18 mouse cellular contexts compared by ENCODE assay signal in the genomic region with DNA sequence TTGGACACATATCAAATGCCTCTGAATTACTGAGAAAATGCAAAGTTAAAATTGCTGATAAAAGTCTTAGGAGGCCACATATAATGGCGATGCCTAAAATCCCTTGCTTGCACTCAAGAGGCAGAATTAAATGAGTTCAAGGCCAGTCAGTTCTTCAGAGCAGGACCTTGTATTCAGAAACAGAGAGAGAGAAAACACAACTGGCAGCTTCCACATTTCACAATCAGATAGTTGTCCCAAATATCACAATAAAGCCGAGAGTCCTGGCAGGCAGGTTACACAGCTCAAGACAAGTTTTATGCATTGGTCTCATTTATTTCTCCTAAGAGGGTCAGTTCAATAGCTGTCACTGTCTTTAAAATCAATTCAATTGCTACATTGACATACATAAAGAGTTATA. TPM values are rescaled to one million over a fixed set of nuclear protein-coding genes. Genes with fewer than 3 reads are reported as not detected.
DNase-seq lines count a peak whose midpoint lies in the region; ATAC-seq and TF ChIP-seq lines count a peak whose summit lies in the region.
"Had no signal": no experiment of that assay in that cellular context is flagged by ENCODE, and none has a peak within 500 bp of the region (broad histone marks: within the 10 kb centered on the region; RNA-seq: fewer than 3 reads in every experiment).

No protein-coding gene starts in this region.

- no peak for DNase-seq in cerebellum, adult 2 months
- no peak for DNase-seq in cerebellum, postnatal 4 days (ENCODE audit: low spot score in 2 of 2)
- no peak for DNase-seq in testis, postnatal 14 days (ENCODE audit: low spot score)
- DNase-seq in right cerebral cortex, postnatal 25 days, result no peak
- DNase-seq in embryo, embryonic 10 days (ENCODE audit: low spot score), result no peak
- DNase-seq: adrenal gland, postnatal 10 days; cerebellum, postnatal 14 days; kidney, postnatal 25 days; lung, embryonic 14.5 days; thymus, postnatal 36 days had no signal

- no peak for ATAC-seq in hindbrain, embryonic 15.5 days (ENCODE audit: low FRiP score, low read depth)
- ATAC-seq in hindbrain, embryonic 12.5 days (ENCODE audit: low FRiP score), result no peak
- ATAC-seq: intestine, postnatal 0 days had no signal

- H3K27me3 ChIP-seq in cerebellum, adult 2 months (ENCODE audit: control insufficient read depth, insufficient read depth, low read length), result no peaks in the 10 kb centered on the region
- H3K27me3 ChIP-seq in hindbrain, embryonic 15.5 days, result no peaks in the 10 kb centered on the region
- no peaks in the 10 kb centered on the region for H3K27me3 ChIP-seq in hindbrain, embryonic 12.5 days
- H3K27me3 ChIP-seq in testis, adult 2 months (ENCODE audit: control insufficient read depth, insufficient read depth, low read length), result no peaks in the 10 kb centered on the region
- H3K27me3 ChIP-seq: limb, embryonic 13.5 days; stomach, embryonic 15.5 days had no signal

- H3K9ac ChIP-seq in hindbrain, embryonic 15.5 days, result no peak overlapping the region
- H3K9ac ChIP-seq in hindbrain, embryonic 12.5 days, result no peak overlapping the region
- H3K9ac ChIP-seq: limb, embryonic 13.5 days; lung, embryonic 14.5 days; stomach, embryonic 15.5 days had no signal

- peak overlapping the region; percentile 39 for H3K4me3 ChIP-seq in cerebellum, adult 2 months (replicated peaks; ENCODE audit: insufficient read depth, low read depth, low read length)
- H3K4me3 ChIP-seq in hindbrain, embryonic 15.5 days, result peak overlapping the region; percentile 7; the same call in 1 of the 2 replicates
- no peak overlapping the region for H3K4me3 ChIP-seq in hindbrain, embryonic 12.5 days
- H3K4me3 ChIP-seq in testis, adult 2 months (ENCODE audit: control insufficient read depth, low read depth, low read length), result no peak overlapping the region
- H3K4me3 ChIP-seq: limb, embryonic 13.5 days; stomach, embryonic 15.5 days had no signal

- no peak overlapping the region for H3K27ac ChIP-seq in cerebellum, adult 2 months (ENCODE audit: insufficient read depth, low read length)
- no peak overlapping the region for H3K27ac ChIP-seq in hindbrain, embryonic 15.5 days (replicated peaks)
- H3K27ac ChIP-seq in hindbrain, embryonic 12.5 days, result no peak overlapping the region
- peak overlapping the region; percentile 65 for H3K27ac ChIP-seq in testis, adult 2 months (ENCODE audit: control insufficient read depth, insufficient read depth, low read depth, low read length)
- H3K27ac ChIP-seq: limb, embryonic 13.5 days; stomach, embryonic 15.5 days had no signal

- TF ChIP-seq CTCF in cerebellum, adult 2 months (IDR thresholded peaks at IDR 0.05; ENCODE audit: borderline replicate concordance, insufficient read depth, low read depth, low read length), result no peak
- TF ChIP-seq CTCF in testis, adult 2 months (IDR thresholded peaks at IDR 0.05; ENCODE audit: control insufficient read depth, insufficient read depth, insufficient replicate concordance, low read depth, low read length), result no peak

- peaks cover 12% of the 10 kb centered on the region; the same call in 1 of the 2 replicates for H3K4me1 ChIP-seq in cerebellum, adult 2 months (ENCODE audit: control insufficient read depth, insufficient read depth, low read length)
- H3K4me1 ChIP-seq in hindbrain, embryonic 15.5 days (replicated peaks), result peaks cover 67% of the 10 kb centered on the region
- H3K4me1 ChIP-seq in hindbrain, embryonic 12.5 days, result peaks cover 40% of the 10 kb centered on the region
- H3K4me1 ChIP-seq in testis, adult 2 months (ENCODE audit: control insufficient read depth, insufficient read depth, low read length), result peaks cover 4% of the 10 kb centered on the region; the same call in 1 of the 2 replicates

- no peaks in the 10 kb centered on the region for H3K36me3 ChIP-seq in hindbrain, embryonic 15.5 days
- H3K36me3 ChIP-seq in hindbrain, embryonic 12.5 days, result peaks cover 7% of the 10 kb centered on the region
- H3K36me3 ChIP-seq in testis, adult 2 months (ENCODE audit: control insufficient read depth, insufficient read depth, low read length), result peaks cover 2% of the 10 kb centered on the region
- H3K36me3 ChIP-seq: limb, embryonic 13.5 days; stomach, embryonic 15.5 days had no signal

- H3K9me3 ChIP-seq in hindbrain, embryonic 15.5 days, result no peaks in the 10 kb centered on the region
- H3K9me3 ChIP-seq in hindbrain, embryonic 12.5 days (replicated peaks), result no peaks in the 10 kb centered on the region
- H3K9me3 ChIP-seq: limb, embryonic 13.5 days; stomach, embryonic 15.5 days had no signal

- H3K4me2 ChIP-seq in hindbrain, embryonic 15.5 days, result peak overlapping the region; percentile 69
- no peak overlapping the region for H3K4me2 ChIP-seq in hindbrain, embryonic 12.5 days (replicated peaks)
- H3K4me2 ChIP-seq: limb, embryonic 13.5 days; lung, embryonic 14.5 days; stomach, embryonic 15.5 days had no signal

- WGBS in cerebellum, adult 2 months, result 11% methylated on average over 2 of the region's 2 CpGs
- WGBS in hindbrain, embryonic 15.5 days, result 61% methylated on average over 2 of the region's 2 CpGs
- WGBS in hindbrain, embryonic 12.5 days, result 84% methylated on average over 2 of the region's 2 CpGs

- TF ChIP-seq POLR2A in cerebellum, adult 2 months (IDR thresholded peaks at IDR 0.05; ENCODE audit: borderline replicate concordance, insufficient read depth, low read length), result no peak
- TF ChIP-seq POLR2A in testis, adult 2 months (IDR thresholded peaks at IDR 0.05; ENCODE audit: control insufficient read depth, low read depth, low read length), result no peak

RNA-seq across cellular contexts. Expression of a gene that starts 5.2 kb away (rescaled TPM):
- 1,979 and 2,002 TPM in 2 replicates for polyA plus RNA-seq in cerebellum, adult 2 months (2012; rRNA removed)
- 2,472 and 2,541 TPM in 2 replicates for polyA plus RNA-seq in hindbrain, embryonic 15.5 days (2015; fragmentation: Nextera tagmentation; extraction: Ambion mirVana)
- polyA plus RNA-seq in hindbrain, embryonic 12.5 days (2016; fragmentation: Nextera tagmentation; extraction: Ambion mirVana), result 1,282 and 1,370 TPM in 2 replicates
- polyA plus RNA-seq in testis, adult 2 months (2012; rRNA removed), result 174 and 245 TPM in 2 replicates

RNA-seq across cellular contexts. Expression of a gene that starts 14.0 kb away (rescaled TPM):
- not detected in 2 replicates for polyA plus RNA-seq in cerebellum, adult 2 months (2012; rRNA removed)
- not detected in 2 replicates for polyA plus RNA-seq in hindbrain, embryonic 15.5 days (2015; fragmentation: Nextera tagmentation; extraction: Ambion mirVana)
- 0.34 TPM in 1 of 2 replicates, not detected in the other for polyA plus RNA-seq in hindbrain, embryonic 12.5 days (2016; fragmentation: Nextera tagmentation; extraction: Ambion mirVana)
- polyA plus RNA-seq in testis, adult 2 months (2012; rRNA removed), result 382 and 415 TPM in 2 replicates
- polyA plus RNA-seq: embryonic facial prominence, embryonic 14.5 days; heart, postnatal 0 days; intestine, postnatal 0 days; limb, embryonic 13.5 days; lung, embryonic 14.5 days; stomach, embryonic 15.5 days had no signal

Comparison
In these comparisons a context has a peak if more than half of its experiments do, and no peak if none do; other contexts are left out.
1. H3K4me3 ChIP-seq: peak in cerebellum, adult 2 months (single experiment) and hindbrain, embryonic 15.5 days (single experiment); none in hindbrain, embryonic 12.5 days (single experiment) and testis, adult 2 months (single experiment).
2. RNA of a gene that starts 14.0 kb away (polyA plus RNA-seq): 382 to 415 TPM in testis, adult 2 months; 0.34 TPM in hindbrain, embryonic 12.5 days, not detected in cerebellum, adult 2 months and not detected in hindbrain, embryonic 15.5 days; every median in the first group is over 100 times any median in the second.